Mouse (Mus musculus) inflammation-experienced regulatory T-cells, adult 6 months (primary cell): ENCODE measurements around the gene Tns3. TPM values are rescaled to one million over a fixed set of nuclear protein-coding genes. Genes with fewer than 3 reads are reported as not detected.
"Not testable (repeated sequence)": the region's sequence is repeated elsewhere in the genome, so short reads cannot be mapped to it uniquely, and the experiment has no call there.

Experiments used
- ATAC-seq: one replicate; pipeline ENCODE4 v1.8.0; 2017
- polyA plus RNA-seq, 3 experiments: library from polyadenylated mRNA; unstranded; fragments of 100-300 nt; shearing (Covaris generic); gene quantifications; one replicate each; pipeline ENCODE4 v1.2.1; 2017

The Tns3 gene
- polyA plus RNA-seq, 3 experiments from 2014 or later: 0.26 TPM; not detected in 2

GRCm38 (mm10) chr11:8572762-8573161 is 91.6 kb downstream of the Tns3 start:
- ATAC-seq: no peak

- no peak for ATAC-seq
These were observed 94.9 kb downstream of the Tns3 start for GRCm38 (mm10) chr11:8569232-8570028.

DNA sequence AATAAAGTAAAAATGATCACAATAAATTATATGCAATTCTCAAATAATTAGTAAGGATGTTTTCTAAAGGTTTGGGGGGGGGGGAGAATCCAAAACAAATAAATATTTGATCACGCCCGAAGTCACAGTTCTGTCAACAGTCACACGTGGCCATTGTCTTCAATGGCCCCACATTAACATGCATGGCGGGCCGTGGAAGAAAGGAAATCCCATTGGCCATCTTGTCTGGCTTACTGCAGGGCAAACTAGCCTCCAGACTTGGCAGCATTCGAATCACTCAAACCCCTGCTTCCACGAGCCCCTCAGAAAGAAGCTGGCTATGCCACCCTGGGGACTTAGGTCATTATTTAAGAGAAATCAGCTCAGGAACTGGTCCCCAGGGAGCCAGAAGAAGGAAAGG is 95.5 kb downstream of the Tns3 start:
- ATAC-seq: no peak

DNA sequence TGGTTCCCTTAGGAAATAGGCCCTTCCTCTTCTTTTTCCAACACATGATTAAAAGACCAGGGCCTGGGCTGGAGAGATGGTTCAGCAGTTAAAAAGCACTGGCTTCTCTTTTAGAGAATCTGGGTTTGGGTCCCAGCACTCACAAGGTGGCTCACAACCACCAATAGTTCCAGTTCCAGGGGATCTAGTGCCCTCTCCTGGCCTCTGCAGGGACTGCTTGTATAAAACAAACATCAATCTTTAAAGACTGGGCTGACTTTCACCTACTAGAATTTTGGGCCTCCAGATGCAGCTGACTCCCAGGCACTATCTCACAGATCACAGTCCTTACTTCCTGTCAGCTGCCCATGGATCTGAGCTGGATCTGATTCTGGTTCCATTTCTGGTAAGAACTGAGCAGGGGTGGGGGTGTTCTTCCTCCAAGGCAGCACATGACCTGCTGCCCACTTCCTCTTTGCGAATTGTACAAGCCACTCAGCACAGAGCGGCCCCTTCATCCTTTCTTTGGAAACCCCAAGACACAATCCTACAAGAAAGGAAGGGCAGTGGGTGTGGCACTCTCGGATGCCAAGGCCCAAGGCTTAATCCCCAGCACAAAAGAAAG is 98.0 kb downstream of the Tns3 start:
- no peak for ATAC-seq

- ATAC-seq: no peak
These were observed 105.5 kb downstream of the Tns3 start for GRCm38 (mm10) chr11:8558761-8559282.

DNA sequence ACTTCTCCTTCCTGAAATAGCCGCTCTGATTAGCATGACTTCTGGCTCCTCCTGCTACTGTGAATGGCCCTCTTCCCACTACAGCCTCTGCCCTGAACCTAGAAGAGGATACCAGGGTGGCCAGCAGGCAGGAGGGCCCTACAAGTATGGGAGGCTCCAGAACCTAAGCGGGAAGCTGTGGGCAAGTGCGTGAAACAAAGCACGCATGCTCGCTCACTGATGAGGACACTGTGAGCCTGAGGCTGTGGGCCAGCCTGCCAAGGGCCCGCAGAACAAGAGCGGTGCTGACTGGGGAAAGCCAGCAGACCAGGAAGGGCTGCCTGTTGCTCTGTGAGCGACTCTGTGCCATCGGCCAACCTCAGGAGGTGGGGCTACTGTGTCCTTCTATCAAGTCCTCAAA is 106.1 kb downstream of the Tns3 start:
- no peak for ATAC-seq

GRCm38 (mm10) chr11:8557006-8557405 is 107.3 kb downstream of the Tns3 start:
- no peak for ATAC-seq

DNA sequence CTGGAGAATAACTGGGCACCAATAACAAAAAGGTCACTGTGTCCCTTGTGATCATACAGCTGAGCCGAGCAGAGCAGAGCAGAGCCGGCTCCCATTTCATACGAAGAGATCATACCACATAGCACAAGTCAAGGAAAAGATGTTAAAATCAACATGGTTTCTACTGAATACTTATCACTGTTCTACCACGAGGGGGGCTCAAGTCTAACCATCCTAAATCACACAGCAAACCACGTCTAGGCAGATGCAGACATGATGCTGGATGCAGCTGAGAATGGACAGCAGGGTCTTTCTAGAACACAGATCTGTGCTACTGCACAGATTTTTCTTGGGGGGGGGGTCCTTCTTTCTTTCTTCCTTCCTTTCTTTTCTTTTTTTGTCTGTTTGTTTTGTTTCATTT is 112.6 kb downstream of the Tns3 start:
- no peak for ATAC-seq

DNA sequence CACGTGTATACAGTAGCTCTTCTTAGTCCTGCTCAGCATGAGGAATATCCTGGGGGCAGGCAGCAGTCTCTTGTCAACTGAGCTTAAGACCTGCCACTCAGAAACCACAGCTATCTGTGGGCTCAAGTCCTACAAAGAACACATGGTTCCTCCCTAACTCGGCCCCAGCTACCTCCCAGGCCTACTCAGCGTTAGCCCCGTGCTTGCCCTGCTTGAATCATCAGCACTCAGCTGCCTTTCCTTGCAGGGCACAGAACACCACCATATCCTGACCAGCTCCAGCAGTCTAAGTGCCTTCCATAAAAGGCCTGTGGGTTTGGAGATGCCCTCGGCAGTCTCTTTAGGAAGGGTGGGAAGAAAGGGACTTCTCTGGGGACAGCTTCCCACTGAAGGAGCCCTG is 116.7 kb downstream of the Tns3 start:
- no peak for ATAC-seq

GRCm38 (mm10) chr11:8545798-8546197 is 118.5 kb downstream of the Tns3 start:
- no peak for ATAC-seq

DNA sequence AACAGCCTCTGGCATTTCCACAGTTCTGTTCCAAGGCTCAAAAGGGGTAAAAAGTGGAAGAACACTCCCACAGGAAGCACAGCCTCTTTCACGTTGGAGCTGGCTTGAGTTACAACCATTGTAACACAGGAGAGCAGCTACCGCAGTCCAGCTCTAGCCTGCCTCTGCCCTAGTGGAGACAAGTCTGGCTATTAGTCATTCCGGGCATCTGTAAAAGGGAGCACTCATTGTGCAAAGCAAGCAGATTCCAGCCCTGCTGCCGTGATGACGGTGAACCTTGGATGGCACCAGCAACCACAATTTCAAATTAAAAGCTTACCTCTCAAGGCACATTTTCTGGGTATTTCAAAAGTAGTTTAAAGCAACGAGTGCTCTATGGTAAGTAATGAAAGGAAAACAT is 120.0 kb downstream of the Tns3 start:
- ATAC-seq: no peak

DNA sequence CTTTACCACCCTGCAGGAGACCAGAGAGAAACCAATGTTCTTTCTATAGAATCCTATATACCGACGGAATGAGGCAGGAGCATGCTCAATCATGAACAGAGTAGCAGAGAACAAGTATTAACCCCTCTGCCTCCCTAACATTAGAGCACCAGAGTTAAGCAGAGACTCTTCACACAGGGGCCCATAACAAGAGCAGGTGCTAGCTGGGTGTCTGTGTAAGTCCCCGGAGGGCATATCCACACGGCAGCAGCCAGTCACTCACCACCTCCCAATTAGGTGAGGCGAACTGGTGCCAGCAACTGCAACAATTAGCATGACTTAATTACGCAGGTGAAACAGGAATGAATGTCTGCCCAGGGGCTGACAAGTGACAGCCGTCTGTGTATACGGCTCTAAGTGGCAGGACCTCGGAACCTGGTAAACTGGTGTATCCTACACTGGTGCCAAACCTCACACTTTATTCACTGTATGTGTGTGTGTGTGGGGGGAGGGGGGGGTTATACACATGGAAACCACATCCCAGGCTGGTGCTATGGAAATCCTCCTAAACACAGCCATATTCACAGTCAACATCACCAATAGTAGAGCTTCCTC is 123.0 kb downstream of the Tns3 start:
- no peak for ATAC-seq

- no peak for ATAC-seq
These were observed 124.6 kb downstream of the Tns3 start for GRCm38 (mm10) chr11:8539593-8540265.

DNA sequence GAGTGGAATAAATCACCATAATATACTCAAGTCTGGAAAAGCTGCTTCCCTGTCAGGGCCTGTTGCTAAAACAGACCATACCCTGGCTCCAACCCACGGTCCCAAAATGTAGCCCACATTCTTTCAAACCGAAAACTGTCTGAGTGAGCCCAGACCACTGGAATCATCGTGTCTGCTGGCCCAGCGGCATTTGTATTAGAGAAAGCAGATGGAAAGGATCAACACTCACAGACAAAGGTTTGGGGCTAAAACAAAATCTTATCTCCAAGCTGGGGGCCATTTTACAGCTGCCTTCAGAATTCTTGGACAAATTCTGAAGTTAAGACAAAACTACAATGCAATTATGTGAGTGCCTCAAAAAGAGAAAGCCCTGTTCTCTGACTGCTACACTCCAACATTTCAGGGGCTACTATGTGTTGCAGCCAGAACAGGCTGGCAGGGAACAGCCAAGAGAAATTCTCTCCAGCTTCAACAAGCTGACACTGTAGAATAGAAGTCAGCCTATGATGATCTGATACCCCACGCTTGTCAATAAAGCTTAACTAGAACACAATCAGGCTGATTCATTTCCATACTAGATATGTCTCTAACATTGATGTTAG is 127.2 kb downstream of the Tns3 start:
- no peak for ATAC-seq

DNA sequence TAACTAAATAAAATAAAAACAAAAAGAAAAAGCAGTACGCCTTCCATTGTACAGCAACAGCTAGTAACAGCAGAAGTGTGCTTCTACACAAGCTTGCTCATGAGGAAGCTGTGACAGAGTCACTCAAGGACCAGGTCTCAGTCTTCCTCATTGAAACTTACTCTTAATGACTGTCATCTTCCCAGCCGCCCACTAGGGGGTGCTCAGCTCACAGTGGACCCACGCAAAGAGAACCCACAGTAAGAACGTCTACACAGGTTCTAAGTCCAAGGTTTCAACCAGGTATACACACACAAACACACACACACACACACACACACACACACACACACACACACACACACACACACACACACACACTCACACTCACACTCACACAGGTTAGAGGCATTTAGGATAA is 129.4 kb downstream of the Tns3 start:
- no peak for ATAC-seq

GRCm38 (mm10) chr11:8532771-8533170 is 131.6 kb downstream of the Tns3 start:
- not testable (repeated sequence) for ATAC-seq

DNA sequence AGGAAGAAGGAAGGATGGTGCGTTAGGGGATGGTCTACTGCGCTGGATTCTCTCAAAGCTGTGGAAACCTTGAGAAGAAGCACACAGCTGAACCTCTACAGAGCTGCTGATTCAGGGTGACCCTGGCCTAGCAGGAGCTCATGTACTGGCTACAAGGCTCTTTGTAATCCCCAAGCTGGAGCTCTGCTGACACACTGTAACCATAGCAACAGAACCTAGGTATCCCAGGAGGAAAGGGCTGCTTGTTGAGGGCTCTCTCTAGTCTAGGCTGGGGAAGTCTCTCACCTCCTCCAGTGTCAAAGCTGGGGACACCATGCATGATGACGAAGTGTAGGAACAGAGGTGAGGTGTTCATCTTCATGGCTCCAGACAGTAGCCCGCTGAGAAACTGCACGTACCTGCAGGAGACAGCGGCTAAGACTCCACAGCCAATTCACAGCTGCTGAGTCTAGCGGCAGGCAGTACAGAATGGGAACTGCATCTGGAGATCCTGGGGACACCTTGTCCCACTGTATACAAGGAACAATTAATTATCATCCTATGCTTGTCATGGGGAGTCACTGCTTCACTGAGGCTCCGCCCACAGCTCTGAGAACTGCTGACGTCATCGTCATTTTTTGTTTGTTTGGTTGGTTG is 132.1 kb downstream of the Tns3 start:
- ATAC-seq: no peak

DNA sequence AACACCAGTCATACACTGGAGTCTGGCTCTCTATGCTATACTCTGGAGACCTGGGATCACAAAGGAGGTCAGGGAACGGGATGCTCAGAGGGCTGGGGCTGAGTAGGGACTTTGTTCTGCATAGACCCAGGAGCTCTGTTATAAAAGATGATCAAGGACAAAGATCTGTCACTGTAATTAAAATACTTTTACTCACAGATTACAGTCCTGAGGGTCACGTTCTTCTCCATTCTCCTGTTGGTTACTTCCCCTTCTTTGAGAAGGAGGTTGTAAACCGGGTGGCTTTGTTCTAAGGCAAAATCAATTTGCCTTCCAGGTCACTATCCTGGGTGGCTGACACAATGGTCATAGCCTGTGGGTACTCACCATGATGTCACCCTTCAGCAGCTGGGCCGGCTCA is 133.8 kb downstream of the Tns3 start:
- ATAC-seq: no peak

GRCm38 (mm10) chr11:8530036-8530435 is 134.3 kb downstream of the Tns3 start:
- ATAC-seq: no peak

- no peak for ATAC-seq
These were observed 138.7 kb downstream of the Tns3 start for GRCm38 (mm10) chr11:8525463-8526145.

DNA sequence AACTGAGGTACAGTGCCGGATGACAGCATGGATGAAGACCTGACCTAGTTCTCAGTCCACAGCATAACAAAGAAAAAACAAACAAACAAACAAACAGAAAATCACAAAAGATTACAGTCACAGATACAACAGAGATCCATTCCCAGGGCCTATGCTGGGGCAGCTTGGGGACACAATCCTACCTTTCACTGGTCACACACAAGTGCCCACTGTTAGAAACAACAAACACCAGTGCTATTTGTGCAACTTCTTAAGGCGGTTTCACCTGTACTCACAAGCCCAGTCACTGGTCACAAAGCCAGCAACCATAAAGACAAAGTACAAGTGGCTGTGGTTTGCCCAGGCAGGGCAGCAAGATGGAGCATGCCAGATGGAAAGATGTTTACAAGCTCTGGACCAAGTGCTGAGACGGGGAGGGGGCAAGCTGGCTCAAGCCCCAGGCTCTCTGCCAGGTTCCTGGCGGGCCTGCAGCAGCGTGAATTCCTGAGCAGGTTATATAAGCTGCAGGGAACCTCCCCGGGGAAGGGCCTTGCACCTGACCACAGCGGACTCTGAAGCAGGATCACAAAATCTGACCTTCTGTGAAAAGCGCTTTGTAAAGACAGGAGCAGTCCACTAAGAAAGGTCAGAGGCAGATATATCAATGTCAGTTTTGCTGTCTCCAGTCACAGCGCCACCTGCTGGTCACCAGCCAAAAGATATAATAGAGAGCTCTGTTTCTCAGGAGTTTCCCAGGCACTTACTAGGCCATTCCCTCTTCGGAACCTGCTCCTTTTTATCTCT is 140.8 kb downstream of the Tns3 start:
- ATAC-seq: no peak
